Mouse (Mus musculus) right cerebral cortex, adult 2 months (tissue): ENCODE results near the gene Zfp3.

ENCODE experiments used
- DNase-seq, 2 experiments: peaks; one replicate each; pipeline ENCODE4 v3.0.0; 2021 to 2022; ENCODE audit warnings: low spot score in 2 of 2

Gene Zfp3

GRCm38 (mm10) chr11:70763936-70764808 is at the start of gene Zfp3:
Gene Zfp3 (plus strand): TSS chr11:70764209.
- peak; percentile 80 to 87 for DNase-seq

- DNase-seq, result no peak
These were observed 48.2 kb upstream of the Zfp3 start for GRCm38 (mm10) chr11:70715832-70716231.

GRCm38 (mm10) chr11:70718481-70718880 is 45.5 kb upstream of the Zfp3 start:
- no peak for DNase-seq

GRCm38 (mm10) chr11:70720567-70720966 is 43.4 kb upstream of the Zfp3 start:
- DNase-seq, result no peak

GRCm38 (mm10) chr11:70721072-70721471 is 42.9 kb upstream of the Zfp3 start:
- no peak for DNase-seq

GRCm38 (mm10) chr11:70724706-70725105 is 39.3 kb upstream of the Zfp3 start:
- no peak for DNase-seq

- no peak for DNase-seq
These were observed 37.4 kb upstream of the Zfp3 start for GRCm38 (mm10) chr11:70726585-70726984.

- no peak for DNase-seq
These were observed 36.6 kb upstream of the Zfp3 start for GRCm38 (mm10) chr11:70727385-70727784.

GRCm38 (mm10) chr11:70730427-70731038 is 33.5 kb upstream of the Zfp3 start:
- DNase-seq, result no peak

- peak; percentile 51 to 58 for DNase-seq
These were observed 32.8 kb upstream of the Zfp3 start for GRCm38 (mm10) chr11:70731178-70731577.

GRCm38 (mm10) chr11:70733256-70733655 is 30.8 kb upstream of the Zfp3 start:
- no peak for DNase-seq

GRCm38 (mm10) chr11:70737749-70738148 is 26.3 kb upstream of the Zfp3 start:
- DNase-seq, result no peak

GRCm38 (mm10) chr11:70741603-70742002 is 22.4 kb upstream of the Zfp3 start:
- DNase-seq, result no peak

GRCm38 (mm10) chr11:70742117-70742516 is 21.9 kb upstream of the Zfp3 start:
- no peak for DNase-seq

- no peak for DNase-seq
These were observed 21.2 kb upstream of the Zfp3 start for GRCm38 (mm10) chr11:70742581-70743459.

- no peak for DNase-seq
These were observed 18.4 kb upstream of the Zfp3 start for GRCm38 (mm10) chr11:70745636-70746035.

- no peak for DNase-seq
These were observed 16.0 kb upstream of the Zfp3 start for GRCm38 (mm10) chr11:70747876-70748545.

GRCm38 (mm10) chr11:70752337-70753017 is 11.5 kb upstream of the Zfp3 start:
- DNase-seq, result no peak

- DNase-seq, result no peak
These were observed 10.9 kb upstream of the Zfp3 start for GRCm38 (mm10) chr11:70753146-70753545.

- no peak for DNase-seq
These were observed 9.5 kb upstream of the Zfp3 start for GRCm38 (mm10) chr11:70754476-70754875.

GRCm38 (mm10) chr11:70754958-70755357 is 9.1 kb upstream of the Zfp3 start:
- DNase-seq, result no peak
